Mouse (Mus musculus) layer of hippocampus, adult 9-11 months (tissue): ENCODE measurements around the gene Ankrd22.

Experiments used
- DNase-seq: peaks from one replicate; pipeline ENCODE4 v3.0.0; 2022

The Ankrd22 gene

GRCm38 (mm10) chr19:34180316-34180715, 14.5 kb upstream of the Ankrd22 start:
- no peak for DNase-seq

- no peak for DNase-seq
Measured at GRCm38 (mm10) chr19:34179136-34179535, 13.3 kb upstream of the Ankrd22 start.

GRCm38 (mm10) chr19:34174004-34174403, 8.2 kb upstream of the Ankrd22 start:
- DNase-seq, result no peak

GRCm38 (mm10) chr19:34171167-34171566, 5.3 kb upstream of the Ankrd22 start:
- no peak for DNase-seq

- DNase-seq, result no peak
Measured at GRCm38 (mm10) chr19:34169121-34169520, 3.3 kb upstream of the Ankrd22 start.

- DNase-seq, result no peak
Measured at GRCm38 (mm10) chr19:34167896-34168661, 2.2 kb upstream of the Ankrd22 start.

GRCm38 (mm10) chr19:34166386-34166785, 533 bp upstream of the Ankrd22 start:
- no peak for DNase-seq

- no peak for DNase-seq
Measured at GRCm38 (mm10) chr19:34162693-34163092, 3.2 kb downstream of the Ankrd22 start.

GRCm38 (mm10) chr19:34153263-34154144, 12.3 kb downstream of the Ankrd22 start:
- peak; percentile 5 for DNase-seq

GRCm38 (mm10) chr19:34151909-34152308, 13.9 kb downstream of the Ankrd22 start:
- DNase-seq, result no peak

GRCm38 (mm10) chr19:34148421-34148820, 17.4 kb downstream of the Ankrd22 start:
- no peak for DNase-seq

GRCm38 (mm10) chr19:34139431-34140046, 26.3 kb downstream of the Ankrd22 start:
- no peak for DNase-seq

- DNase-seq, result no peak
Measured at GRCm38 (mm10) chr19:34138720-34139430, 27.0 kb downstream of the Ankrd22 start.

- DNase-seq, result no peak
Measured at GRCm38 (mm10) chr19:34120107-34120731, 45.6 kb downstream of the Ankrd22 start.

GRCm38 (mm10) chr19:34119653-34120052, 46.2 kb downstream of the Ankrd22 start:
- no peak for DNase-seq

GRCm38 (mm10) chr19:34119102-34119501, 46.8 kb downstream of the Ankrd22 start:
- no peak for DNase-seq

- DNase-seq, result no peak
Measured at GRCm38 (mm10) chr19:34104841-34105240, 61.0 kb downstream of the Ankrd22 start.

GRCm38 (mm10) chr19:34101888-34102287, 64.0 kb downstream of the Ankrd22 start:
- DNase-seq, result no peak

GRCm38 (mm10) chr19:34100633-34101032, 65.2 kb downstream of the Ankrd22 start, which contains the start of gene Lipm:
Gene Lipm, plus strand, starts transcription at chr19:34100933.
- no peak for DNase-seq

GRCm38 (mm10) chr19:34096228-34096627, 69.6 kb downstream of the Ankrd22 start:
- no peak for DNase-seq

- no peak for DNase-seq
Measured at GRCm38 (mm10) chr19:34095381-34095780, 70.5 kb downstream of the Ankrd22 start.

GRCm38 (mm10) chr19:34089011-34089680, 76.7 kb downstream of the Ankrd22 start:
- no peak for DNase-seq
